Comparison of ENCODE assay signal across 10 mouse cellular contexts in genomic region chr13:115054783-115055182, GRCm38 (mm10). TPM values are rescaled to one million over a fixed set of nuclear protein-coding genes. Genes with fewer than 3 reads are reported as not detected.
DNase-seq lines count a peak whose midpoint lies in the region; ATAC-seq lines count a peak whose summit lies in the region.
"Had no signal": no experiment of that assay in that cellular context is flagged by ENCODE, and none has a peak within 500 bp of the region (broad histone marks: within the 10 kb centered on the region; RNA-seq: fewer than 3 reads in every experiment).

No protein-coding gene starts in this region.

- no peak overlapping the region for H3K9ac ChIP-seq in hindbrain, embryonic 15.5 days
- H3K9ac ChIP-seq in hindbrain, embryonic 14.5 days = no peak overlapping the region
- no peak overlapping the region for H3K9ac ChIP-seq in heart, embryonic 15.5 days
- H3K9ac ChIP-seq: embryonic facial prominence, embryonic 12.5 days had no signal

- no peaks in the 10 kb centered on the region for H3K27me3 ChIP-seq in hindbrain, embryonic 15.5 days
- no peaks in the 10 kb centered on the region for H3K27me3 ChIP-seq in hindbrain, embryonic 14.5 days (ENCODE audit: control insufficient read depth, insufficient read depth, low read length)
- no peaks in the 10 kb centered on the region for H3K27me3 ChIP-seq in heart, embryonic 15.5 days
- H3K27me3 ChIP-seq: embryonic facial prominence, embryonic 12.5 days had no signal

- DNase-seq in hindbrain, embryonic 14.5 days (ENCODE audit: low spot score) = no peak
- peak; percentile 21 for DNase-seq in embryo, embryonic 10 days (ENCODE audit: low spot score)
- peak; percentile 34 for DNase-seq in mesoderm, embryonic 11.5 days (ENCODE audit: low read depth, low spot score)
- no peak for DNase-seq in cerebellum, postnatal 36 days
- no peak for DNase-seq in thymus, postnatal 36 days
- no peak for DNase-seq in spleen, postnatal 10 days (ENCODE audit: low spot score in 2 of 2)

- 12% methylated on average over 9 of the region's 9 CpGs for WGBS in hindbrain, embryonic 15.5 days
- 16% methylated on average over 9 of the region's 9 CpGs for WGBS in hindbrain, embryonic 14.5 days
- WGBS in heart, embryonic 15.5 days = 48% methylated on average over 9 of the region's 9 CpGs

- H3K4me1 ChIP-seq in hindbrain, embryonic 15.5 days (replicated peaks) = no peaks in the 10 kb centered on the region
- no peaks in the 10 kb centered on the region for H3K4me1 ChIP-seq in hindbrain, embryonic 14.5 days (replicated peaks; ENCODE audit: control insufficient read depth, insufficient read depth, low read length)
- peaks cover 10% of the 10 kb centered on the region for H3K4me1 ChIP-seq in heart, embryonic 15.5 days (replicated peaks)
- H3K4me1 ChIP-seq: embryonic facial prominence, embryonic 12.5 days had no signal

- no peak overlapping the region for H3K4me3 ChIP-seq in hindbrain, embryonic 15.5 days
- no peak overlapping the region for H3K4me3 ChIP-seq in hindbrain, embryonic 14.5 days (replicated peaks; ENCODE audit: low read length)
- no peak overlapping the region for H3K4me3 ChIP-seq in heart, embryonic 15.5 days
- H3K4me3 ChIP-seq: embryonic facial prominence, embryonic 12.5 days; limb, embryonic 10.5 days had no signal

- H3K36me3 ChIP-seq in hindbrain, embryonic 15.5 days = no peaks in the 10 kb centered on the region
- no peaks in the 10 kb centered on the region for H3K36me3 ChIP-seq in hindbrain, embryonic 14.5 days (replicated peaks; ENCODE audit: control insufficient read depth, insufficient read depth)
- H3K36me3 ChIP-seq in heart, embryonic 15.5 days = no peaks in the 10 kb centered on the region
- H3K36me3 ChIP-seq: embryonic facial prominence, embryonic 12.5 days; limb, embryonic 10.5 days had no signal

- no peak overlapping the region for H3K27ac ChIP-seq in hindbrain, embryonic 15.5 days (replicated peaks)
- H3K27ac ChIP-seq in hindbrain, embryonic 14.5 days = no peak overlapping the region
- peak overlapping the region; percentile 13; the same call in 1 of the 2 replicates for H3K27ac ChIP-seq in heart, embryonic 15.5 days
- H3K27ac ChIP-seq: embryonic facial prominence, embryonic 12.5 days; limb, embryonic 10.5 days had no signal

- H3K9me3 ChIP-seq in hindbrain, embryonic 15.5 days = no peaks in the 10 kb centered on the region
- no peaks in the 10 kb centered on the region for H3K9me3 ChIP-seq in hindbrain, embryonic 14.5 days (ENCODE audit: control insufficient read depth, low read length)
- H3K9me3 ChIP-seq in heart, embryonic 15.5 days (replicated peaks) = no peaks in the 10 kb centered on the region
- H3K9me3 ChIP-seq: embryonic facial prominence, embryonic 12.5 days; limb, embryonic 10.5 days had no signal

- H3K4me2 ChIP-seq in hindbrain, embryonic 15.5 days = peak overlapping the region; percentile 24; the same call in 1 of the 2 replicates
- H3K4me2 ChIP-seq in hindbrain, embryonic 14.5 days (replicated peaks) = no peak overlapping the region
- no peak overlapping the region for H3K4me2 ChIP-seq in heart, embryonic 15.5 days
- H3K4me2 ChIP-seq: embryonic facial prominence, embryonic 12.5 days had no signal

- ATAC-seq in hindbrain, embryonic 15.5 days (ENCODE audit: low FRiP score, low read depth) = no peak
- ATAC-seq in hindbrain, embryonic 14.5 days (ENCODE audit: low FRiP score) = no peak
- no peak for ATAC-seq in heart, embryonic 15.5 days (replicated peaks; ENCODE audit: insufficient number of reproducible peaks, insufficient read depth, low FRiP score, low read depth)

RNA-seq across cellular contexts. Expression of gene Pelo, which starts 35.2 kb away (rescaled TPM):
- 4.7 and 5.2 TPM in 2 replicates for polyA plus RNA-seq in hindbrain, embryonic 15.5 days (2015; fragmentation: Nextera tagmentation; extraction: Ambion mirVana)
- polyA plus RNA-seq in hindbrain, embryonic 14.5 days (2014; fragmentation: Nextera tagmentation; extraction: Ambion mirVana) = 6.5 and 6.6 TPM in 2 replicates
- 4.7 and 5.5 TPM in 2 replicates for polyA plus RNA-seq in heart, embryonic 15.5 days (2015; fragmentation: Nextera tagmentation; extraction: Ambion mirVana)

RNA-seq across cellular contexts. Expression of gene Gm49395, which starts 46.9 kb away (rescaled TPM):
- polyA plus RNA-seq in hindbrain, embryonic 15.5 days (2015; fragmentation: Nextera tagmentation; extraction: Ambion mirVana) = 2.9 and 3.1 TPM in 2 replicates
- polyA plus RNA-seq in hindbrain, embryonic 14.5 days (2014; fragmentation: Nextera tagmentation; extraction: Ambion mirVana) = 2.2 and 4.7 TPM in 2 replicates
- polyA plus RNA-seq in heart, embryonic 15.5 days (2015; fragmentation: Nextera tagmentation; extraction: Ambion mirVana) = 6.0 and 8.9 TPM in 2 replicates

RNA-seq across cellular contexts. Expression of gene Itga1, which starts 47.0 kb away (rescaled TPM):
- polyA plus RNA-seq in hindbrain, embryonic 15.5 days (2015; fragmentation: Nextera tagmentation; extraction: Ambion mirVana) = 6.3 and 7.3 TPM in 2 replicates
- polyA plus RNA-seq in hindbrain, embryonic 14.5 days (2014; fragmentation: Nextera tagmentation; extraction: Ambion mirVana) = 8.7 and 9.1 TPM in 2 replicates
- 23.5 and 25.6 TPM in 2 replicates for polyA plus RNA-seq in heart, embryonic 15.5 days (2015; fragmentation: Nextera tagmentation; extraction: Ambion mirVana)

Comparison
In these comparisons a context has a peak if more than half of its experiments do, and no peak if none do; other contexts are left out.
1. DNase-seq: peak in embryo, embryonic 10 days (single experiment) and mesoderm, embryonic 11.5 days (single experiment); none in hindbrain, embryonic 14.5 days (single experiment), cerebellum, postnatal 36 days (0 of 2), thymus, postnatal 36 days (0 of 2) and spleen, postnatal 10 days (0 of 2).